Mouse (Mus musculus): Measurements from ENCODE around the gene Pik3c2g.

- TF ChIP-seq CTCF (conservative IDR thresholded peaks at IDR 0.05; ENCODE audit: low read length): no peak
- no peak for TF ChIP-seq POU5F1 (IDR thresholded peaks at IDR 0.05; ENCODE audit: borderline replicate concordance, low read length)
- TF ChIP-seq NANOG (IDR thresholded peaks at IDR 0.05; ENCODE audit: borderline replicate concordance, low read length): no peak
Measured at GRCm38 (mm10) chr6:139971608-139972298, 384.7 kb downstream of the Pik3c2g start.

Data from E14TG2a.4 (cell line).